Mouse (Mus musculus) forebrain, embryonic 10.5 days (tissue): Measurements from ENCODE around the gene Axdnd1. TPM values are rescaled to one million over a fixed set of nuclear protein-coding genes. Genes with fewer than 3 reads are reported as not detected.
"Not testable (repeated sequence)": the region's sequence is repeated elsewhere in the genome, so short reads cannot be mapped to it uniquely, and the experiment has no call there.

Experiments used
- DNase-seq: peaks from one replicate; pipeline ENCODE4 v3.0.0-alpha.2; 2017; ENCODE audit warnings: low spot score; ENCODE audit errors: extremely low spot score
- H3K27ac ChIP-seq: fragments of 300-500 bp; sonication (generic); 2 replicates; pipeline ENCODE4 v1.5.1; 2016; ENCODE audit warnings: mild to moderate bottlenecking
- H3K27me3 ChIP-seq: fragments of 300-500 bp; sonication (generic); 2 replicates; pipeline ENCODE4 v1.6.1; 2016; ENCODE audit warnings: mild to moderate bottlenecking; ENCODE audit not compliant: poor library complexity, severe bottlenecking
- H3K36me3 ChIP-seq: fragments of 300-500 bp; sonication (generic); replicated peaks from 2 replicates; pipeline ENCODE4 v1.6.1; 2016; ENCODE audit warnings: mild to moderate bottlenecking, moderate library complexity
- H3K4me1 ChIP-seq: fragments of 300-500 bp; sonication (generic); 2 replicates; pipeline ENCODE4 v1.6.1; 2016
- H3K4me3 ChIP-seq: fragments of 300-500 bp; sonication (generic); 2 replicates; pipeline ENCODE4 v1.5.1; 2016; ENCODE audit warnings: mild to moderate bottlenecking, moderate library complexity
- H3K9me3 ChIP-seq: fragments of 300-500 bp; sonication (generic); 2 replicates; pipeline ENCODE4 v1.6.1; 2016; ENCODE audit warnings: mild to moderate bottlenecking, moderate library complexity
- WGBS: fragments of 180-500 bp; shearing (Covaris S2); methylation state at CpG from one replicate; pipeline ENCODE4 v1.1.7; 2016; 5-methylcytosine and 5-hydroxymethylcytosine counted together
- polyA plus RNA-seq: library from polyadenylated mRNA; unstranded; fragments of >200 nt; fragmentation: Nextera tagmentation; extraction: Ambion mirVana; gene quantifications from 2 replicates; pipeline ENCODE4 v1.2.1, GENCODE M21; 2016

Gene Axdnd1
- polyA plus RNA-seq, 1 experiment from 2014 or later: 0.17 TPM

- 81% methylated on average over 10 of the region's 10 CpGs for WGBS
- not testable (repeated sequence) for H3K9me3 ChIP-seq, H3K4me3 ChIP-seq, DNase-seq, H3K36me3 ChIP-seq, H3K27ac ChIP-seq, H3K27me3 ChIP-seq, H3K4me1 ChIP-seq
Measured at GRCm38 (mm10) chr1:156289222-156289587, 131.8 kb downstream of the Axdnd1 start.

- Histone ChIP-seq H3K27me3 (no peaks in the 10 kb centered on the region), H3K4me1 (no peaks in the 10 kb centered on the region), H3K36me3 (no peaks in the 10 kb centered on the region), H3K9me3 (no peaks in the 10 kb centered on the region), H3K27ac (no peak overlapping the region), H3K4me3 (no peak overlapping the region)
- 87% methylated on average over 9 of the region's 9 CpGs for WGBS
- DNase-seq: no peak
Measured at GRCm38 (mm10) chr1:156288556-156289221, 132.3 kb downstream of the Axdnd1 start.

- 91% methylated on average over 5 of the region's 5 CpGs for WGBS
- Histone ChIP-seq H3K9me3 (no peaks in the 10 kb centered on the region), H3K27me3 (no peaks in the 10 kb centered on the region), H3K4me3 (no peak overlapping the region), H3K27ac (no peak overlapping the region), H3K4me1 (no peaks in the 10 kb centered on the region), H3K36me3 (no peaks in the 10 kb centered on the region)
- DNase-seq: no peak
Measured at GRCm38 (mm10) chr1:156285541-156285896, 135.4 kb downstream of the Axdnd1 start.

- DNase-seq: no peak
- H3K9me3 ChIP-seq: no peaks in the 10 kb centered on the region
- H3K4me3 ChIP-seq: no peak overlapping the region
- H3K36me3 ChIP-seq: no peaks in the 10 kb centered on the region
- no peaks in the 10 kb centered on the region for H3K4me1 ChIP-seq
- H3K27me3 ChIP-seq: no peaks in the 10 kb centered on the region
- WGBS: 53% methylated on average over 9 of the region's 9 CpGs
- no peak overlapping the region for H3K27ac ChIP-seq
Measured at GRCm38 (mm10) chr1:156284851-156285540, 136.0 kb downstream of the Axdnd1 start.

GRCm38 (mm10) chr1:156284207-156284606, 136.8 kb downstream of the Axdnd1 start:
- WGBS: 89% methylated on average over 10 of the region's 10 CpGs

GRCm38 (mm10) chr1:156280131-156280530, 140.8 kb downstream of the Axdnd1 start:
- no peaks in the 10 kb centered on the region for H3K9me3 ChIP-seq
- H3K4me3 ChIP-seq: no peak overlapping the region
- H3K4me1 ChIP-seq: no peaks in the 10 kb centered on the region
- no peaks in the 10 kb centered on the region for H3K36me3 ChIP-seq
- no peak overlapping the region for H3K27ac ChIP-seq
- WGBS: 83% methylated on average over 7 of the region's 7 CpGs
- no peaks in the 10 kb centered on the region for H3K27me3 ChIP-seq
- DNase-seq: no peak

More at GRCm38 (mm10) chr1:156284207-156284606, 136.8 kb downstream of the Axdnd1 start:
- no peak overlapping the region for H3K4me3 ChIP-seq
- H3K9me3 ChIP-seq: no peaks in the 10 kb centered on the region
- no peaks in the 10 kb centered on the region for H3K27me3 ChIP-seq
- H3K36me3 ChIP-seq: no peaks in the 10 kb centered on the region
- no peaks in the 10 kb centered on the region for H3K4me1 ChIP-seq
- DNase-seq: no peak
- no peak overlapping the region for H3K27ac ChIP-seq

- Histone ChIP-seq H3K4me3 (no peak overlapping the region), H3K27me3 (no peaks in the 10 kb centered on the region), H3K36me3 (no peaks in the 10 kb centered on the region), H3K27ac (no peak overlapping the region), H3K9me3 (no peaks in the 10 kb centered on the region), H3K4me1 (peaks cover 3% of the 10 kb centered on the region)
- 65% methylated on average over 7 of the region's 7 CpGs for WGBS
- no peak for DNase-seq
Measured at GRCm38 (mm10) chr1:156273647-156274046, 147.3 kb downstream of the Axdnd1 start.

Other genes starting within 250 kb of the Axdnd1 start
- gene Fam163a, start 216.1 kb downstream of the Axdnd1 start, polyA plus RNA-seq: 2.6 and 3.0 TPM in 2 replicates
- 0.04 and 0.09 TPM in 2 replicates for gene Tdrd5, start 117.5 kb downstream of the Axdnd1 start, polyA plus RNA-seq
- gene Nphs2, start 110.4 kb downstream of the Axdnd1 start, polyA plus RNA-seq: not detected in 2 replicates
- 894 and 925 TPM in 2 replicates for gene Gm2000, start 55.1 kb downstream of the Axdnd1 start, polyA plus RNA-seq
- gene Soat1, start 53.2 kb upstream of the Axdnd1 start, polyA plus RNA-seq: 30.9 and 34.1 TPM in 2 replicates
- gene Gm10031, start 102.9 kb upstream of the Axdnd1 start, polyA plus RNA-seq: 0.20 and 0.56 TPM in 2 replicates
- 4.8 and 5.0 TPM in 2 replicates for gene Abl2, start 137.6 kb upstream of the Axdnd1 start, polyA plus RNA-seq